Mouse (Mus musculus): ENCODE data around the gene Ssx9.
"Not testable (repeated sequence)": the region's sequence is repeated elsewhere in the genome, so short reads cannot be mapped to it uniquely, and the experiment has no call there.

The Ssx9 gene

GRCm38 (mm10) chrX:8748132-8748531 is at the start of gene Ssx9:
TSS of gene Ssx9 (plus strand) at chrX:8748432.
- DNase-seq: not testable (repeated sequence)

- DNase-seq: peak; percentile 40 to 53
Observed at GRCm38 (mm10) chrX:8732907-8733306, 15.3 kb upstream of the Ssx9 start.

- not testable (repeated sequence) for DNase-seq
Observed at GRCm38 (mm10) chrX:8803391-8803790, 55.2 kb downstream of the Ssx9 start, which contains the start of gene Ssxb5. TSS of gene Ssxb5 (plus strand) at chrX:8803691.

Measured in cerebellum, postnatal 10 days (tissue).